Mouse (Mus musculus) MEL (cell line): ENCODE data around the gene Sema3a. TPM values are rescaled to one million over a fixed set of nuclear protein-coding genes. Genes with fewer than 3 reads are reported as not detected.

Experiments used
- DNase-seq: peaks from one replicate; pipeline ENCODE4 v3.0.0; 2011; ENCODE audit warnings: low read depth, low spot score
- H3K27ac ChIP-seq: 2 replicates; pipeline ENCODE4 v1.5.1; 2012; ENCODE audit warnings: low read depth, mild to moderate bottlenecking, control low read depth, low read length, moderate library complexity; ENCODE audit not compliant: control insufficient read depth
- H3K27me3 ChIP-seq, 2 experiments: fragments of 150-350 bp in 1 of 2; sonication (generic) in 1 of 2; 2 replicates each; pipeline ENCODE4 v1.6.1; 2012; ENCODE audit warnings: low read length in 2 of 2, mild to moderate bottlenecking in 2 of 2, improper control_type of control experiment in 1 of 2, moderate library complexity in 1 of 2; ENCODE audit not compliant: insufficient read depth in 2 of 2, control insufficient read depth in 1 of 2
- H3K36me3 ChIP-seq, 2 experiments: 2 replicates each; pipeline ENCODE4 v1.6.1; 2012 to 2014; ENCODE audit warnings: low read length in 2 of 2, improper control_type of control experiment in 1 of 2, inconsistent platforms in 1 of 2, mild to moderate bottlenecking in 1 of 2; ENCODE audit not compliant: insufficient read depth in 2 of 2, control insufficient read depth in 1 of 2
- H3K4me1 ChIP-seq, 2 experiments: fragments of 150-350 bp in 1 of 2; sonication (generic) in 1 of 2; 2 replicates each; pipeline ENCODE4 v1.6.1; 2012; ENCODE audit warnings: low read length in 2 of 2, improper control_type of control experiment in 1 of 2, mild to moderate bottlenecking in 1 of 2; ENCODE audit not compliant: insufficient read depth in 2 of 2, control insufficient read depth in 1 of 2
- H3K4me3 ChIP-seq, 2 experiments: fragments of 150-350 bp in 1 of 2; sonication (generic) in 1 of 2; 2 replicates each; pipeline ENCODE4 v1.5.1; 2012; ENCODE audit warnings: low read depth in 2 of 2, low read length in 2 of 2, mild to moderate bottlenecking in 2 of 2, moderate library complexity in 2 of 2, control low read depth in 1 of 2, improper control_type of control experiment in 1 of 2; ENCODE audit not compliant: control insufficient read depth in 1 of 2, insufficient read depth in 1 of 2
- H3K79me2 ChIP-seq: 2 replicates; pipeline ENCODE4 v1.6.1; 2012; ENCODE audit warnings: mild to moderate bottlenecking, low read length, moderate library complexity; ENCODE audit not compliant: control insufficient read depth, poor library complexity, insufficient read depth
- H3K9ac ChIP-seq: 2 replicates; pipeline ENCODE4 v1.6.1; 2012; ENCODE audit warnings: low read depth, mild to moderate bottlenecking, control low read depth, low read length, moderate library complexity; ENCODE audit not compliant: control insufficient read depth, poor library complexity, severe bottlenecking
- H3K9me3 ChIP-seq: fragments of 150-350 bp; sonication (generic); replicated peaks from 2 replicates; pipeline ENCODE4 v1.6.1; 2012; ENCODE audit warnings: mild to moderate bottlenecking, low read length, improper control_type of control experiment, moderate library complexity; ENCODE audit not compliant: insufficient read depth
- CHD2 ChIP-seq: IDR thresholded peaks from 2 replicates; pipeline ENCODE4 v1.6.1; 2011; ENCODE audit warnings: low read length, improper control_type of control experiment
- CTCF ChIP-seq, 3 experiments: IDR thresholded peaks in 2 of 3; conservative IDR thresholded peaks in 1 of 3; 2 replicates each; pipeline ENCODE4 v1.5.1; 2011 to 2012; ENCODE audit warnings: low read length in 3 of 3, low read depth in 2 of 3, mild to moderate bottlenecking in 2 of 3, improper control_type of control experiment in 1 of 3, inconsistent platforms in 1 of 3, mixed read lengths in 1 of 3, moderate library complexity in 1 of 3; ENCODE audit not compliant: control insufficient read depth in 1 of 3, insufficient read depth in 1 of 3, poor library complexity in 1 of 3, severe bottlenecking in 1 of 3
- E2F4 ChIP-seq: IDR thresholded peaks from 2 replicates; pipeline ENCODE4 v1.6.1; 2011; ENCODE audit warnings: low read depth, low read length, improper control_type of control experiment, borderline replicate concordance
- ELF1 ChIP-seq: IDR thresholded peaks from 2 replicates; pipeline ENCODE4 v1.6.1; 2014; ENCODE audit warnings: low read depth, mild to moderate bottlenecking, inconsistent platforms, low read length, improper control_type of control experiment, moderate library complexity
- EP300 ChIP-seq, 2 experiments: IDR thresholded peaks; 2 replicates each; pipeline ENCODE4 v1.6.1; 2011; ENCODE audit warnings: improper control_type of control experiment in 2 of 2, low read length in 2 of 2, low read depth in 1 of 2, mild to moderate bottlenecking in 1 of 2
- ETS1 ChIP-seq: IDR thresholded peaks from 2 replicates; pipeline ENCODE4 v1.6.1; 2012; ENCODE audit warnings: low read depth, mild to moderate bottlenecking, inconsistent platforms, low read length, improper control_type of control experiment, moderate library complexity
- GATA1 ChIP-seq: IDR thresholded peaks from 2 replicates; pipeline ENCODE4 v1.6.1; 2011; ENCODE audit warnings: low read depth, low read length, improper control_type of control experiment
- HCFC1 ChIP-seq: IDR thresholded peaks from 2 replicates; pipeline ENCODE4 v1.6.1; 2012; ENCODE audit warnings: low read depth, mild to moderate bottlenecking, inconsistent platforms, low read length, improper control_type of control experiment, moderate library complexity
- MAFK ChIP-seq: IDR thresholded peaks from 2 replicates; pipeline ENCODE4 v1.6.1; 2011; ENCODE audit warnings: low read depth, mild to moderate bottlenecking, low read length, improper control_type of control experiment, borderline replicate concordance
- MAX ChIP-seq: IDR thresholded peaks from 2 replicates; pipeline ENCODE4 v1.6.1; 2011; ENCODE audit warnings: low read length, improper control_type of control experiment
- MXI1 ChIP-seq: IDR thresholded peaks from 2 replicates; pipeline ENCODE4 v1.6.1; 2011; ENCODE audit warnings: mild to moderate bottlenecking, low read depth, low read length, improper control_type of control experiment
- MYB ChIP-seq: IDR thresholded peaks from 2 replicates; pipeline ENCODE4 v1.6.1; 2011; ENCODE audit warnings: mild to moderate bottlenecking, low read depth, low read length, improper control_type of control experiment
- RAD21 ChIP-seq: IDR thresholded peaks from 2 replicates; pipeline ENCODE4 v1.6.1; 2011; ENCODE audit warnings: mild to moderate bottlenecking, low read depth, low read length, improper control_type of control experiment
- SMC3 ChIP-seq: IDR thresholded peaks from 2 replicates; pipeline ENCODE4 v1.6.1; 2011; ENCODE audit warnings: low read depth, low read length, improper control_type of control experiment
- TCF12 ChIP-seq: IDR thresholded peaks from 2 replicates; pipeline ENCODE4 v1.6.1; 2014; ENCODE audit warnings: low read depth, mild to moderate bottlenecking, inconsistent platforms, low read length, improper control_type of control experiment, moderate library complexity
- ZKSCAN1 ChIP-seq: IDR thresholded peaks from 2 replicates; pipeline ENCODE4 v1.6.1; 2012; ENCODE audit warnings: low read depth, mild to moderate bottlenecking, inconsistent platforms, low read length, improper control_type of control experiment, moderate library complexity
- ZMIZ1 ChIP-seq: IDR thresholded peaks from 2 replicates; pipeline ENCODE4 v1.6.1; 2012; ENCODE audit warnings: low read depth, mild to moderate bottlenecking, inconsistent platforms, low read length, improper control_type of control experiment, moderate library complexity
- polyA plus RNA-seq, 2 experiments: library from polyadenylated mRNA; stranded (reverse) in 1 of 2; unstranded in 1 of 2; fragments of >175 nt in 1 of 2; fragments of >200 nt in 1 of 2; gene quantifications; 2 replicates each; pipeline versions ENCODE4 v1.2.1 to v1.2.4; 2012; ENCODE audit warnings: low replicate concordance in 2 of 2, low read depth in 1 of 2; ENCODE audit not compliant: insufficient read length in 2 of 2, insufficient read depth in 1 of 2, missing spikeins in 1 of 2
- total RNA-seq: library from RNA; depleted of rRNA; stranded (reverse); fragments of 300-350 nt; gene quantifications from 2 replicates; pipeline ENCODE4 v1.2.3, GENCODE M21; 2012

Gene Sema3a
- total and polyA plus RNA-seq, 3 experiments, result not detected

DNA sequence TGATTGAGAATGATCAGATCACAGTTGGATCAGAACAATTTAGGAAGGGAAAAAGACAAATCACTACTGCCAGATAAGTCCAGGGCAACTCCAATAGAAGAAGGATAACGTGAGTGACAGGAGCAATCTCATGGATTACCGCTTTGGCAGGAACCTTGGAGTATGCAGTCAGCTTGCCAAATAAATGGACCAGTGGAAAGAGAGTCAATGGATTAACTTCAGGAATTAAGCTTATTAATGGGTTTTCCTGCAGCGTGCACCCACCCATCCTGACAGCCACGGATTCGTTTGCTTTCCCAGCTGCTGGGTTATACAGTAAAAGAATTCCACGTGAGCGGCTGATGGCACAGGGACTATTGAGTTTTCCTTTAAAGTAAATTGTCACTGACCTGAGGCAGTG, 343.6 kb downstream of the Sema3a start:
- Histone ChIP-seq H3K9me3 (no peaks in the 10 kb centered on the region), H3K27me3 (no peaks in the 10 kb centered on the region), H3K79me2 (no peaks in the 10 kb centered on the region), H3K27ac (no peak overlapping the region), H3K36me3 (peaks cover 0 to 2% of the 10 kb centered on the region in 2 experiments; a peak in 1 of 4 replicates), H3K4me1 (no peaks in the 10 kb centered on the region; a peak in 1 of 4 replicates), H3K9ac (no peak overlapping the region), H3K4me3 (no peak overlapping the region)
- TF ChIP-seq E2F4 (no peak), HCFC1 (no peak), CHD2 (no peak), ELF1 (no peak), MYB (no peak), MXI1 (no peak), MAFK (no peak), CTCF (IDR thresholded peaks at IDR 0.05 in 2 of 3, conservative IDR thresholded peaks at IDR 0.05 in 1 of 3; ENCODE audit: control insufficient read depth in 1 of 3, insufficient read depth in 1 of 3, low read depth in 2 of 3, low read length in 3 of 3, poor library complexity in 1 of 3, severe bottlenecking in 1 of 3) (no peak), TCF12 (no peak)
- DNase-seq, result no peak

DNA sequence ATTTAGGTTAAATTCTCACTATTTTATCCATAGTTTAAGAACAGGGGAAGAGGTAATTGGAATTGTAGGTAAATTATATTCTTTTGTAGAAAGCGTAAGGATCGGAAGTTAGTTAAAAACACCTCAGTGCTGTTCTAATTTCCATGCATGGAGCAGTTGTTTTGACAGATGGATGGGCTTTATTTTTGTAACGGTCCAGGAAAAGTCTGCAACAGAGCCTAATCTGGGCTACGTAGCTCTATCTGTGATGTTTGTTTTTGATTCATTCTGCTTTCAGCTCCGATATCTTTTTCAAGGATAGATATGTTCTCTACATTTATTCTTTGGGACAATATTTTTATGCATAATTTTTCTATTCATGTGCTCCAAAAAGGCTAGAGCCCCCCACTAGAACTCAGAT, 344.2 kb downstream of the Sema3a start:
- Histone ChIP-seq H3K27me3 (no peaks in the 10 kb centered on the region), H3K9ac (no peak overlapping the region), H3K27ac (no peak overlapping the region), H3K79me2 (no peaks in the 10 kb centered on the region), H3K36me3 (peaks cover 0 to 2% of the 10 kb centered on the region in 2 experiments; a peak in 1 of 4 replicates), H3K9me3 (no peaks in the 10 kb centered on the region), H3K4me3 (no peak overlapping the region), H3K4me1 (no peaks in the 10 kb centered on the region; a peak in 1 of 4 replicates)
- TF ChIP-seq MXI1 (no peak), E2F4 (no peak), ZKSCAN1 (no peak), ETS1 (no peak), MAX (no peak), MYB (no peak), EP300 (IDR thresholded peaks at IDR 0.05; ENCODE audit: low read depth in 1 of 2, low read length in 2 of 2) (no peak), ZMIZ1 (no peak), RAD21 (no peak), SMC3 (no peak), GATA1 (no peak)
- DNase-seq, result no peak
